Mouse (Mus musculus): ENCODE measurements around the gene Gpr162. TPM values are rescaled to one million over a fixed set of nuclear protein-coding genes. Genes with fewer than 3 reads are reported as not detected.

Gpr162 gene
- 72.7 and 75.1 TPM in 2 replicates for polyA plus RNA-seq (2012; rRNA removed)

GRCm38 (mm10) chr6:124863658-124864298, at the start of gene Gpr162:
Gene Gpr162 (minus strand): TSS chr6:124863983.

DNA sequence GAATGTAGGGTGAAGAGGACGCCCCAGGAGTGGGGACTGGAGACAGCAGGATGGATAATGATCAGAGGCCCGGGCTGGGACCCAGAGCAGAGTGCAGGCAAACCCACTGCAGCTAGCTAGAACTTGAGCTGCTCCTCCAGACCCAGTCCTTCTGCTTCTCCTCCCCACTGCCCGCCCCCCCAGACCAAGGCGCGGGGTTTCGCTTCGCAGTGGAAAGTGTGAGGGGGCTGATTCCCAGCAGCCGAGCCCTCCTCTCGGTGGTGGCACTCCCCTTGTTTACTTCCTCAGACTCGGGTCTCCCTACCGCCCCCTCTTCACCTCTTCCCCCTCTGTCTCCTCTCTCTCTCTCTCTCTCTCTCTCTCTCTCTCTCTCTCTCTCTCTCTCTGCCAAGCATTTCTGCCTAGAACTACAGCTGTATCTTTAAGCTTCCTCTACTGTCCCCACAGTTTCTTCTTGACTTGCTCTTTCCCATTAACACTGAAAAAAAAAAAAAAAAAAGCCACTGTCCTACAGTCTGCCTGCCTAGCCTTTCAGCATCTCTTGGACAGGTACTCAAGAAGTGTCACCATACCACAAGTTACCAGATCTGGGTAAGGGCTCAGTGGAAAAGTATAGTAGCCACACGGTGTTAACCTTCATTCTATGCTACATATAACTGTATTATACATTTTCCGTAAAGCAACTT, 47.9 kb upstream of the Gpr162 start, which contains the start of gene Lag3:
Lag3 (minus strand) TSS at position 173 of the 686 bp plus-strand sequence.

GRCm38 (mm10) chr6:124887986-124888385, 24.2 kb upstream of the Gpr162 start, which contains the start of gene Cd4:
Gene Cd4 (minus strand): TSS chr6:124888221.

GRCm38 (mm10) chr6:124856916-124857839, 6.6 kb downstream of the Gpr162 start, which contains the start of gene P3h3:
Gene P3h3 (minus strand): TSS chr6:124857752.

DNA sequence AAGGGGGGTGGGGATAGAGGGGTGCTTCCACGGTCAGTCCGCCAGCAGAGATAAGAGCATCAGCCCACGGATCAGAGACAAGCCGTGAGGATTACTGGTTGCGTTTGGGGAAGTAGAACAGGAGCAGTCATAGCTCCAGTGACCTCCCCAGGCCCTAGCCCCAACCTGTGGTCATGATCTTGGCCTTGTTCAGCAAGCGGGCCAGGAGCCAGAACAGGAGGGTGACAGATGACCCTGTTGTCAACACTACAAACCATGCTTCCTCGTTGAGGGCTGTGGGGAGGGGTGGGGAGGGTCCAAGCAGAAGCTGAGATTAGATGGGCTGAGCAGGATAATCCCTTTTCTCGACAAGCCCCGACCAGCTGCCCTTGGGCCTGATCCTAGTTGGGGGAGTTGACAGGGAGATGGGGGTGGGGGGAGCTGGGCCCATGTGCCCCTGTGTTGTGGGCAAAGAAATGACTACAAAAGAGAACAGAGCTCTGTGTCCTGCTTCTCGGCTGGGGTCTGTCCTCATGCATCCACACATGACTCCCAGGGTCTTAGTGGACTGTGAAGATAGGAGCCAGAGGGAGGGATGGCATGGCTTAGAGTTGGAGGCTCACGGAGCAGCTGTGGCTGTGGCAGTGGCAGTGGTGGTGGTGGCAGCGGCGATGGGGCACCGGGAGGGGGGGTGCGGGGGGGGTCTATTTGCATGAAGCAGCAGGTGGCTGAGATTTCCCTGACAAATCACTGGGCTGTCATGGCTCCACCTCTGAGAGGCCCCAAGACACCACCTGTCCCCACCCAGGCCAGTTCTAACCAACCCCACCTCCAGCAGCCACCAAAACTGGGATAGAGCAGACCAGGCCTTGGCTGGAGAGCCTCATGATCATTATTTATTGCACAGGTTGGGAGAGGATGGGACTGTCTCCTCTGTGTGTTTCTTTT, 23.3 kb downstream of the Gpr162 start, which contains the start of gene Gnb3:
Gnb3 (minus strand) TSS at position 35 of the 927 bp plus-strand sequence.

DNA sequence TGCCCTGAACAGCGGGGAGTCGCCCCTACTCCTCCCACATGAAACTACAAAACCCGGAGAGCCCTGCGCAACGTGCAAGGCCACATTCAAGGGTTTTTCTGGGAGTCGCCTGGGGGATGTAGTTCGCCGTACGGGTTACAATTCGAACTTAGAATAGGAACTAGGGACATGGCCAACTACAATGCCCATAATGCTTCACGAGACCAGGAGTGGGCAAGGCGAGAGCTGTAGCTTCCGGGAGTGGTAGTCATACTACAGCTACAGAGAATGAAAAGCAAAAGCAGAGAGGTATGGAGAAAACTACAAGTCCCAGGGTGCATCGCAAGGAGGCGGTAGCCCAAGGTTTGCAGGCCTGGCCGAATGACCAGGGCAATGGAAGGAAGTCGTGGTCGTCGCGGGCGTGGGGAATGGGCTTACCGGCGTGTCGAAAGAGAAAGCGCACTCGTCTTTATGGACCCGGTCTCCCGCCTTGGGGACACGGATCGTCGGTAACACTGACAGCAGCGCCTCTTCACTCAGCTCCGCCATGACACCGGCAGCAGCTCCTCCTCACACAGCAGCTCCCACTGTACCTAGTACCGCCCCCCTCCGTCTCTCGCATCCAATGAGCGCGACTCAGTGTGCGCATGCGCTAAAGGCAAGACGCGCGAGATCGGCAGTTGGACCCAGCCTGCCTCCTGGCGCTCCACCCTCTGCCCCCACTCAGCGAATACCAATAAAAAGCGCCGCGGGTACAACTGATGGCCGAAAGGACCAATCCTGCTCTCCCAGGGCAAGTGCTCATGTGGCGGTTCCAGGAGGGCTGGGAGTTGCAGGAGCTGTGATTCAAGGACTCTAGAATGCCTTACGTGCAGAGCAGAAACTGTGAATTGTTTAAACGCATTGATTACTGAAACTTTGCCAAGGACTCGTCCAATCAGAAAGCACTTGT, 34.6 kb downstream of the Gpr162 start, which contains the start of the genes Usp5 and Cdca3:
Usp5 (minus strand) TSS at position 617 of the 931 bp plus-strand sequence.
Cdca3 (plus strand) TSS at position 680 of the 931 bp plus-strand sequence.

DNA sequence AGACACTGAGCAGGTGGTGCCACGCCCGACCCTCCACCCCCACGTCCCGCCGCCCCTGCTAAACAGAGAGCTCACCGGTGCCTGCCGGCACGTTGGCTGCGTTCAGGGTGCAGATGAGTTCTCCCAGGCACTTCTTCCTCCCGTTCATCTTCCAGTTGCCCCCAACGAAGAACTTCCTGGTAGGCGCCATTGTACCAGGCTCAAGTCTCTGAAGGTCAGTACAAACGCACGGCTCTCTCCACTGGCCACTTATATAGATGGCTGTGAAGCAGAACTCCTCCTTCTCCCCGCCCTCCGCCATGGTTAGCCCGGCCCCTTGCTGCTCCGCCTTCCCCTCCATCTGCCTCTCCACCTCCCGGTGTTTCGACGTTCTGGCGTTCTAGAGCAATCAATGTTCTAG, 49.9 kb downstream of the Gpr162 start, which contains the start of gene Tpi1:
Tpi1 (minus strand) TSS at position 364 of the 400 bp plus-strand sequence.

Other genes starting within 250 kb of the Gpr162 start
- 0.34 and 0.44 TPM in 2 replicates for gene C1s2, start 227.9 kb downstream of the Gpr162 start, polyA plus RNA-seq (2012; rRNA removed)
- 53.8 and 63.1 TPM in 2 replicates for gene Lpcat3, start 201.0 kb downstream of the Gpr162 start, polyA plus RNA-seq (2012; rRNA removed)
- gene Emg1, start 151.8 kb downstream of the Gpr162 start, polyA plus RNA-seq (2012; rRNA removed), result 134 and 145 TPM in 2 replicates
- 171 and 179 TPM in 2 replicates for gene Phb2, start 151.6 kb downstream of the Gpr162 start, polyA plus RNA-seq (2012; rRNA removed)
- gene Ptpn6, start 125.3 kb downstream of the Gpr162 start, polyA plus RNA-seq (2012; rRNA removed), result 5.3 and 6.1 TPM in 2 replicates
- 499 and 546 TPM in 2 replicates for gene Grcc10, start 122.6 kb downstream of the Gpr162 start, polyA plus RNA-seq (2012; rRNA removed)
- gene Gm45234, start 108.0 kb downstream of the Gpr162 start, polyA plus RNA-seq (2012; rRNA removed), result not detected in 2 replicates
- gene Atn1, start 107.5 kb downstream of the Gpr162 start, polyA plus RNA-seq (2012; rRNA removed), result 77.8 and 103 TPM in 2 replicates
- gene Eno2, start 94.3 kb downstream of the Gpr162 start, polyA plus RNA-seq (2012; rRNA removed), result 56.4 and 62.0 TPM in 2 replicates
- gene Lrrc23, start 84.3 kb downstream of the Gpr162 start, polyA plus RNA-seq (2012; rRNA removed), result 9.0 and 9.4 TPM in 2 replicates
- 5.4 and 8.0 TPM in 2 replicates for gene Spsb2, start 55.3 kb downstream of the Gpr162 start, polyA plus RNA-seq (2012; rRNA removed)
- gene Tpi1, start 49.7 kb downstream of the Gpr162 start, polyA plus RNA-seq (2012; rRNA removed), result 409 and 429 TPM in 2 replicates
- gene Usp5, start 34.5 kb downstream of the Gpr162 start, polyA plus RNA-seq (2012; rRNA removed), result 138 and 145 TPM in 2 replicates
- gene Cdca3, start 34.4 kb downstream of the Gpr162 start, polyA plus RNA-seq (2012; rRNA removed), result 76.7 and 102 TPM in 2 replicates
- gene Gnb3, start 23.7 kb downstream of the Gpr162 start, polyA plus RNA-seq (2012; rRNA removed), result 2.1 and 2.5 TPM in 2 replicates
- gene P3h3, start 6.2 kb downstream of the Gpr162 start, polyA plus RNA-seq (2012; rRNA removed), result 143 and 182 TPM in 2 replicates
- 0.18 and 0.20 TPM in 2 replicates for gene Cd4, start 24.2 kb upstream of the Gpr162 start, polyA plus RNA-seq (2012; rRNA removed)
- 4.0 and 4.2 TPM in 2 replicates for gene Lag3, start 47.7 kb upstream of the Gpr162 start, polyA plus RNA-seq (2012; rRNA removed)
- gene Ptms, start 56.1 kb upstream of the Gpr162 start, polyA plus RNA-seq (2012; rRNA removed), result 2,372 and 2,516 TPM in 2 replicates
- gene Mlf2, start 67.4 kb upstream of the Gpr162 start, polyA plus RNA-seq (2012; rRNA removed), result 531 and 537 TPM in 2 replicates
- gene Cops7a, start 101.6 kb upstream of the Gpr162 start, polyA plus RNA-seq (2012; rRNA removed), result 135 and 153 TPM in 2 replicates
- 36.3 and 46.5 TPM in 2 replicates for gene Pianp, start 132.7 kb upstream of the Gpr162 start, polyA plus RNA-seq (2012; rRNA removed)
- 104 and 109 TPM in 2 replicates for gene Zfp384, start 145.2 kb upstream of the Gpr162 start, polyA plus RNA-seq (2012; rRNA removed)
- gene Ing4, start 175.8 kb upstream of the Gpr162 start, polyA plus RNA-seq (2012; rRNA removed), result 150 and 154 TPM in 2 replicates
- gene Acrbp, start 185.7 kb upstream of the Gpr162 start, polyA plus RNA-seq (2012; rRNA removed), result 33.4 and 35.8 TPM in 2 replicates
- gene Lpar5, start 203.9 kb upstream of the Gpr162 start, polyA plus RNA-seq (2012; rRNA removed), result 0.57 and 1.2 TPM in 2 replicates
- 123 and 129 TPM in 2 replicates for gene Chd4, start 232.0 kb upstream of the Gpr162 start, polyA plus RNA-seq (2012; rRNA removed)

Measured in central nervous system, embryonic 14 days (tissue).